ENCODE assay signal across 8 mouse cellular contexts in genomic region chr3:135516891-135517290, GRCm38 (mm10). TPM values are rescaled to one million over a fixed set of nuclear protein-coding genes. Genes with fewer than 3 reads are reported as not detected.
DNase-seq lines count a peak whose midpoint lies in the region; ATAC-seq lines count a peak whose summit lies in the region.

No protein-coding gene starts in this region.

- peak; percentile 55; the same call in 1 of the 2 replicates for ATAC-seq in kidney, embryonic 16.5 days (ENCODE audit: low FRiP score, low TSS enrichment)
- ATAC-seq in heart, embryonic 14.5 days (ENCODE audit: insufficient number of reproducible peaks, insufficient read depth, low FRiP score, low read depth): peak; percentile 93
- peak; percentile 93 for ATAC-seq in lung, embryonic 15.5 days (ENCODE audit: borderline replicate concordance, extremely low read depth, low FRiP score, low TSS enrichment)
- no peak for ATAC-seq in hindbrain, embryonic 16.5 days

- H3K4me1 ChIP-seq in kidney, embryonic 16.5 days (ENCODE audit: insufficient read depth, low read length): peaks cover 3% of the 10 kb centered on the region; the same call in 1 of the 2 replicates
- peaks cover 29 to 56% of the 10 kb centered on the region in 2 experiments for H3K4me1 ChIP-seq in heart, embryonic 14.5 days (ENCODE audit: control insufficient read depth in 2 of 2, insufficient read depth in 2 of 2, low read length in 2 of 2)
- peaks cover 23% of the 10 kb centered on the region for H3K4me1 ChIP-seq in lung, embryonic 15.5 days
- 0 out of 2 replicates have a peak, but pooled peaks cover 3% of the 10 kb centered on the region for H3K4me1 ChIP-seq in hindbrain, embryonic 16.5 days (ENCODE audit: control insufficient read depth, insufficient read depth, low read depth, low read length)

- H3K36me3 ChIP-seq in kidney, embryonic 16.5 days (ENCODE audit: insufficient read depth, low read length): no peaks in the 10 kb centered on the region
- H3K36me3 ChIP-seq in heart, embryonic 14.5 days (ENCODE audit: control insufficient read depth, insufficient read depth, low read length): peaks cover 29% of the 10 kb centered on the region
- no peaks in the 10 kb centered on the region for H3K36me3 ChIP-seq in lung, embryonic 15.5 days
- H3K36me3 ChIP-seq in hindbrain, embryonic 16.5 days (ENCODE audit: control insufficient read depth, insufficient read depth, low read length): no peaks in the 10 kb centered on the region

- H3K27ac ChIP-seq in kidney, embryonic 16.5 days (ENCODE audit: low read length): no peak overlapping the region
- H3K27ac ChIP-seq in heart, embryonic 14.5 days (replicated peaks in 1 of 2; ENCODE audit: control insufficient read depth in 1 of 2, insufficient read depth in 1 of 2, low read depth in 2 of 2, low read length in 2 of 2): peak overlapping the region; percentile 93 to 97
- H3K27ac ChIP-seq in lung, embryonic 15.5 days: no peak overlapping the region
- no peak overlapping the region for H3K27ac ChIP-seq in hindbrain, embryonic 16.5 days (ENCODE audit: low read depth, low read length)

- DNase-seq in kidney, adult 9 months: no peak
- peak; percentile 27 for DNase-seq in c-Kit-positive CD71-positive TER-119-positive erythroid progenitor cells, embryonic 14.5 days (ENCODE audit: low spot score)
- DNase-seq in spleen, postnatal 36 days (ENCODE audit: low spot score in 2 of 2): no peak
- no peak for DNase-seq in embryo, embryonic 10.5 days (ENCODE audit: low spot score)

- no peak overlapping the region for H3K4me2 ChIP-seq in kidney, embryonic 16.5 days (replicated peaks; ENCODE audit: low read depth, low read length)
- peak overlapping the region; percentile 45 for H3K4me2 ChIP-seq in heart, embryonic 14.5 days (ENCODE audit: low read length)
- H3K4me2 ChIP-seq in lung, embryonic 15.5 days: no peak overlapping the region
- H3K4me2 ChIP-seq in hindbrain, embryonic 16.5 days (ENCODE audit: low read length): no peak overlapping the region

- 67% methylated on average over 6 of the region's 6 CpGs for WGBS in kidney, embryonic 16.5 days
- 3% methylated on average over 6 of the region's 6 CpGs for WGBS in heart, embryonic 14.5 days
- WGBS in lung, embryonic 15.5 days: 23% methylated on average over 6 of the region's 6 CpGs
- WGBS in hindbrain, embryonic 16.5 days: 63% methylated on average over 6 of the region's 6 CpGs

- no peak overlapping the region for H3K4me3 ChIP-seq in kidney, embryonic 16.5 days (ENCODE audit: low read length)
- H3K4me3 ChIP-seq in heart, embryonic 14.5 days (ENCODE audit: control insufficient read depth in 1 of 2, insufficient read depth in 1 of 2, low read depth in 1 of 2, low read length in 2 of 2): no peak overlapping the region
- no peak overlapping the region for H3K4me3 ChIP-seq in lung, embryonic 15.5 days
- no peak overlapping the region for H3K4me3 ChIP-seq in hindbrain, embryonic 16.5 days (ENCODE audit: low read length)

- H3K9me3 ChIP-seq in kidney, embryonic 16.5 days (ENCODE audit: low read length): no peaks in the 10 kb centered on the region
- H3K9me3 ChIP-seq in heart, embryonic 14.5 days (ENCODE audit: control insufficient read depth, low read length): no peaks in the 10 kb centered on the region
- no peaks in the 10 kb centered on the region for H3K9me3 ChIP-seq in lung, embryonic 15.5 days
- H3K9me3 ChIP-seq in hindbrain, embryonic 16.5 days (ENCODE audit: control insufficient read depth, low read length): no peaks in the 10 kb centered on the region

- no peak overlapping the region for H3K9ac ChIP-seq in kidney, embryonic 16.5 days (replicated peaks; ENCODE audit: low read length)
- peak overlapping the region; percentile 64 for H3K9ac ChIP-seq in heart, embryonic 14.5 days (ENCODE audit: low read length)
- H3K9ac ChIP-seq in lung, embryonic 15.5 days: no peak overlapping the region
- H3K9ac ChIP-seq in hindbrain, embryonic 16.5 days (ENCODE audit: low read depth, low read length): no peak overlapping the region

- H3K27me3 ChIP-seq in kidney, embryonic 16.5 days (ENCODE audit: insufficient read depth, low read length): no peaks in the 10 kb centered on the region
- H3K27me3 ChIP-seq in heart, embryonic 14.5 days (ENCODE audit: control insufficient read depth, insufficient read depth, low read length): no peaks in the 10 kb centered on the region
- no peaks in the 10 kb centered on the region for H3K27me3 ChIP-seq in lung, embryonic 15.5 days
- H3K27me3 ChIP-seq in hindbrain, embryonic 16.5 days (replicated peaks; ENCODE audit: control insufficient read depth, insufficient read depth, low read length): no peaks in the 10 kb centered on the region

RNA-seq across cellular contexts. Expression of gene Manba, which starts 31.5 kb away (rescaled TPM):
- polyA plus RNA-seq in kidney, embryonic 16.5 days (2015; fragmentation: Nextera tagmentation; extraction: Ambion mirVana): 36.5 and 39.6 TPM in 2 replicates
- 44.5 and 47.3 TPM in 2 replicates for polyA plus RNA-seq in heart, embryonic 14.5 days (2014; fragmentation: Nextera tagmentation; extraction: Ambion mirVana)
- 10.8 TPM in 2 replicates for polyA plus RNA-seq in lung, embryonic 15.5 days (2015; fragmentation: Nextera tagmentation; extraction: Ambion mirVana)
- polyA plus RNA-seq in hindbrain, embryonic 16.5 days (2015; fragmentation: Nextera tagmentation; extraction: Ambion mirVana): 9.0 and 9.5 TPM in 2 replicates

Comparison
In these comparisons a context has a peak if more than half of its experiments do, and no peak if none do; other contexts are left out.
1. H3K27ac ChIP-seq: peak in heart, embryonic 14.5 days (2 of 2); none in kidney, embryonic 16.5 days (single experiment), lung, embryonic 15.5 days (single experiment) and hindbrain, embryonic 16.5 days (single experiment).